Mouse (Mus musculus): Measurements from ENCODE around the gene Bfsp1.

Gene Bfsp1

DNA sequence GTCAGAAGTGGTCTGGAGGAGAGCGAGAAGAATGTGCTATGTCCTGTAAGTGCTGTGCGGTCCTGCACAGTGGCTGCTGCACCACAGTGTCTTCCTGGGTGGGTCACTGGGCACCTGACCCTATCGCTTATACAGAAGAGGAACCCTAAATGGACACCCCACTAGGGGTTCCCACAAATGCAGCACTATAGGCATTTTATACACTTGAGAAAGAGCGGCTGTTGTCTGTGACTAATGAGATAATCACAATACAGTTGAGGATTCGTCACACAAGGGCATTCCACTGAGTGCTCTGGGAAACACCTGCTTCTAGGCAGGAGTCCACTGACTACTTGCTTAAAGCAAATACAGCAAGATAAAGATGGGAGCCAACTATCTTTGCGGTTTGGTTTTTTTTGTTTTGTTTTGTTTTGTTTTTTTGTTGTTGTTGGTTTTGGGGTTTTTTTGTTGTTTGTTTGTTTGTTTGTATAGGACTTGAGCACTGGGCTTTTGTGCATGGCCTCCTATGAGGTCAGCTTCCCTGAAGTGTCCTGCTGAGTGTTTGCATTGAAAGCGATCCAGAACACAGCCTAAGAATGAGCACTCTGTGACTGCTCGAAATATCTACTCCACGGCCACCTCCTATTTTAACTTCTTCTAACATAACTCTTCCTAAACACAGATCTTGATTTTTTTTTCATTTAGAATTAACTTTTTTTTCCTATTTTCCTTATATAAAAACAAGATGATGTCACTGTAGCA, 55.9 kb downstream of the Bfsp1 start:
- Histone ChIP-seq H3K36me3 (ENCODE audit: insufficient read depth, low read length) (no peaks in the 10 kb centered on the region), H3K4me1 (replicated peaks; ENCODE audit: low read depth, low read length) (peaks cover 12% of the 10 kb centered on the region), H3K9me3 (ENCODE audit: low read length) (0 out of 2 replicates have a peak, but pooled peaks cover 8% of the 10 kb centered on the region), H3K27me3 (ENCODE audit: insufficient read depth, low read length) (peaks cover 3% of the 10 kb centered on the region; the same call in 1 of the 2 replicates), H3K4me3 (replicated peaks; ENCODE audit: low read length) (no peak overlapping the region)
- no peak for TF ChIP-seq POU5F1 (IDR thresholded peaks at IDR 0.05; ENCODE audit: borderline replicate concordance, low read length)
- TF ChIP-seq CTCF (conservative IDR thresholded peaks at IDR 0.05; ENCODE audit: low read length), result no peak
- TF ChIP-seq NANOG (IDR thresholded peaks at IDR 0.05; ENCODE audit: borderline replicate concordance, low read length), result no peak

DNA sequence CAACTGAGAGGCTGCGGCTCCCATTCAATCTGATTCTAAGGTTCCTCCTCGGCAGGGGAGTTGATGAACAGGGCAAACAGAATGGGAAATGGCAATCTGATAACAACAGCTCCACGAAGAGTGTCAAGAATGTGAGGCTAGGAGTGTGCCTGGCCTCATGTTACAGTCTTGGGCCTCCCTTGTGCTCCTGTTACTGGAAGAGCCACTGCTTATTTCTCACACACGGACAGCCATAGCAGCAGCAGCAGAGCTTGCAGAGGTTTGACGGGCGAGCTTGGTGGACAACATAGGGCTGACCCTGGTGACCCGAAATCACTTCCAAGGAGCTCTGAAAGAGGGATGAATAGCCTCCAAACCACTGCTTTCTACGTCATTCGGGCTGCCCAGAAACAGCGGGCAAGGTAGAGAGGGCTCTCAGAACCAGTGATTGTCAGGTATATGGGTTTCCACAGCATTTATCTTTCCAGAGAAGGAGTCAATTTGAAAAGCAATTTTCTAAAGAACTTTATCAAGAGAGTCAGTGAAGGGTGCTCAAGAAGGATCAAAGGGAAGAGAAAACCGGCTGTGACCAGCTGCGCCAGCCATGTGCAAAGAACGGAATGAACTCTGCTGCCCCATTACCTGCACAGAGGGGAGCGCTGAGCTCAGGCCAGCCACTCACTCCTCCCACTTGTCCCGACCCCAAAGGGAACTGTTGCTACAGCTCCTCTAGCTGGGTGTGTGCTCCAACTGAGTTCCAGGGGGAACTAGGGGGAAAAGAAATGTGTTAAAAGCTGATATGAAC, 56.6 kb downstream of the Bfsp1 start:
- Histone ChIP-seq H3K36me3 (ENCODE audit: insufficient read depth, low read length) (no peaks in the 10 kb centered on the region), H3K9me3 (ENCODE audit: low read length) (0 out of 2 replicates have a peak, but pooled peaks cover 8% of the 10 kb centered on the region), H3K4me3 (replicated peaks; ENCODE audit: low read length) (no peak overlapping the region), H3K27me3 (ENCODE audit: insufficient read depth, low read length) (peaks cover 3% of the 10 kb centered on the region; the same call in 1 of the 2 replicates), H3K4me1 (replicated peaks; ENCODE audit: low read depth, low read length) (peaks cover 12% of the 10 kb centered on the region)
- TF ChIP-seq NANOG (IDR thresholded peaks at IDR 0.05; ENCODE audit: borderline replicate concordance, low read length) (no peak), POU5F1 (IDR thresholded peaks at IDR 0.05; ENCODE audit: borderline replicate concordance, low read length) (no peak), CTCF (conservative IDR thresholded peaks at IDR 0.05; ENCODE audit: low read length) (no peak)

DNA sequence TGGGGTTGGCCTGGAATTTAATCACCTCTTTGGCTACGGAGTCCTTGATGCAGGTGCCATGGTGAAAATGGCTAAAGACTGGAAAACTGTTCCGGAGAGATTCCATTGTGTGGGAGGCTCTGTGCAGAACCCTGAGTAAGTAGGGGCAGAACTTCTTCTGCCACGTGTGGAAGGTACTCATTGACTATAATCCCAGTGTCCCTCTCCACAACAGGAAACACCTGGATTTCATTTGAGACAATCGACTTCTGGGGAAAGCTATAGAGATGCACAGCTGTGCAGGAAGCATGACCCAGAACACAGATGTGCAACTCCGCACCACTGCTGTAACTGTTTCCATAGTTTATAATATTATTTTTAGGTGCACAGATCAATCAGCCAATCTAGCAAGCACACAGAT, 61.9 kb downstream of the Bfsp1 start:
- no peak overlapping the region for H3K4me3 ChIP-seq (replicated peaks; ENCODE audit: low read length)
- H3K4me1 ChIP-seq (replicated peaks; ENCODE audit: low read depth, low read length), result peaks cover 1% of the 10 kb centered on the region; the same call in 1 of the 2 replicates
- H3K9me3 ChIP-seq (ENCODE audit: low read length), result 0 out of 2 replicates have a peak, but pooled peaks cover 8% of the 10 kb centered on the region
- H3K27me3 ChIP-seq (ENCODE audit: insufficient read depth, low read length), result peaks cover 2% of the 10 kb centered on the region; the same call in 1 of the 2 replicates
- no peaks in the 10 kb centered on the region for H3K36me3 ChIP-seq (ENCODE audit: insufficient read depth, low read length)
- no peak for TF ChIP-seq NANOG (IDR thresholded peaks at IDR 0.05; ENCODE audit: borderline replicate concordance, low read length)
- TF ChIP-seq CTCF (conservative IDR thresholded peaks at IDR 0.05; ENCODE audit: low read length), result no peak
- TF ChIP-seq POU5F1 (IDR thresholded peaks at IDR 0.05; ENCODE audit: borderline replicate concordance, low read length), result no peak

DNA sequence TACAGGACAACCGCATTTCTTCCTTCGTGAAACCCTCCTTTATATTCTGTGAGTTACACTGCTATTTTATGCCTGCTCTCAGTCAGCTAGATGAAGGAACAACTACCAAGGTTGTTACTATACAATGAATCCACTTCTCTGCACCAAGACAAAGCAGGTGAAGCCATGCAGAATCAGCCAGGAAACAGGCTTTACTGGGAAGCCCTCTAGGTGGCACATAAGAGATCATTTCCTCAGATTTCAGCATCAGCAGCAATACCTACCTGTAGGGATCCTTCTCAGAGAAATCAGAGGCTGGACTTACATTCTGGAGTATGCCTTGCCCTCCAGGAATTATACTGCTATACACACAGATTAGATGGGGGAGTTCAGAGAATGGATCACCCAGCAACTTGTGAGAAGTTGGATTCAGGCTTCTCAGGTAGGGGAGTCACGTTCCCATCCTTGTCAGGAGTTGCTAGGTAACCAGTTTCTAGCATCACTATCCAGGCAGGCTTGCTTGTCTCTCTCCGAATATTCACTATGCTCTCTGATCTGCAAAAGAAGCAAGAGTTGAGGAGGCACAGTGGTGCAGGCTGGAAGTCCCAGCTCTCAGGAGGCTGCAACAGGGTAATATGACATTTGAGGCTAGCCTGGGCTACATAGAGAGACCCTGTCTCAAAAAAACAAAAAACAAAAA, 66.5 kb downstream of the Bfsp1 start:
- TF ChIP-seq CTCF (conservative IDR thresholded peaks at IDR 0.05; ENCODE audit: low read length), result no peak
- TF ChIP-seq NANOG (IDR thresholded peaks at IDR 0.05; ENCODE audit: borderline replicate concordance, low read length), result no peak
- no peak for TF ChIP-seq POU5F1 (IDR thresholded peaks at IDR 0.05; ENCODE audit: borderline replicate concordance, low read length)
- H3K36me3 ChIP-seq (ENCODE audit: insufficient read depth, low read length), result no peaks in the 10 kb centered on the region
- no peaks in the 10 kb centered on the region; the same call in 1 of the 2 replicates for H3K27me3 ChIP-seq (ENCODE audit: insufficient read depth, low read length)
- no peak overlapping the region for H3K4me3 ChIP-seq (replicated peaks; ENCODE audit: low read length)
- no peaks in the 10 kb centered on the region for H3K4me1 ChIP-seq (replicated peaks; ENCODE audit: low read depth, low read length)
- no peaks in the 10 kb centered on the region for H3K9me3 ChIP-seq (ENCODE audit: low read length)

DNA sequence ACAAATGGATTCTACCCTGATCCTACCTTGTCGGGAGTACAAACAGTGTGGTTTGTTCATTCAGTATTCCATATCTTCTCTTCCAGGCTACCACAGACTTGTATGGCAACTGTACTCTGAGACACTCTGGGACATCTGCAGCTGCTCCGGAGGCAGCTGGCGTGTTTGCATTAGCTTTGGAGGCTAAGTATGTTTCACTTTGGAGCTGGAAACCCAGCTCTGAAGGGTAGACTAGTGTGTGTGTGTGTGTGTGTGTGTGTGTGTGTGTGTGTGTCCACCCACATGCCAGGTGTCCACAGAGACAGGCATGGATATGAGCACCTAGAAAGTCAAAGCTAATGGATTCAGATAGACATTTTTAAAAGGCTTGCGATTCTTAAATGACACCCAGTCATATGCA, 67.1 kb downstream of the Bfsp1 start:
- Histone ChIP-seq H3K9me3 (ENCODE audit: low read length) (no peaks in the 10 kb centered on the region), H3K36me3 (ENCODE audit: insufficient read depth, low read length) (no peaks in the 10 kb centered on the region), H3K4me3 (replicated peaks; ENCODE audit: low read length) (no peak overlapping the region), H3K27me3 (ENCODE audit: insufficient read depth, low read length) (no peaks in the 10 kb centered on the region; the same call in 1 of the 2 replicates), H3K4me1 (replicated peaks; ENCODE audit: low read depth, low read length) (no peaks in the 10 kb centered on the region)
- no peak for TF ChIP-seq POU5F1 (IDR thresholded peaks at IDR 0.05; ENCODE audit: borderline replicate concordance, low read length)
- no peak for TF ChIP-seq NANOG (IDR thresholded peaks at IDR 0.05; ENCODE audit: borderline replicate concordance, low read length)
- no peak for TF ChIP-seq CTCF (conservative IDR thresholded peaks at IDR 0.05; ENCODE audit: low read length)

DNA sequence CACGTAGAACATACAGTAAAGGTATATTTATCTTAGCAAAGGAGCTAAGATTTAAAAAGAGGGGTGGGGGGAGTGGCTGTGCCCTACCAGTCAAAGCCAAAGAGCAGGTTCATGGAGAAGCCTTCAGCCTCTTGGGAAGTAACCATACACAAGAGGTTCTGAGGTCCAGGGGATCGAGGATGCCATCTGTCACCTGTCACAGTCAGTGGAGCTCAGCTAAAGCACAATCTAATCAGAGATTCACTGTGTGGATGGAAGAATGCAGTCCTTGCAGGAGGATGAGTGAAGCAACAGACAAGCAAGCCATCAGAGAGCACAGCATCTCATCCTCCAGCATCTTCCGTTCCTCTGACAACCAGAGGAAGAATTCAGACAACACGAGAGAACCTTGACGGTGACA, 73.1 kb downstream of the Bfsp1 start:
- Histone ChIP-seq H3K27me3 (ENCODE audit: insufficient read depth, low read length) (no peaks in the 10 kb centered on the region; the same call in 1 of the 2 replicates), H3K36me3 (ENCODE audit: insufficient read depth, low read length) (no peaks in the 10 kb centered on the region), H3K9me3 (ENCODE audit: low read length) (peaks cover 11% of the 10 kb centered on the region; the same call in 1 of the 2 replicates), H3K4me1 (replicated peaks; ENCODE audit: low read depth, low read length) (no peaks in the 10 kb centered on the region), H3K4me3 (replicated peaks; ENCODE audit: low read length) (no peak overlapping the region)
- TF ChIP-seq NANOG (IDR thresholded peaks at IDR 0.05; ENCODE audit: borderline replicate concordance, low read length), result no peak
- no peak for TF ChIP-seq POU5F1 (IDR thresholded peaks at IDR 0.05; ENCODE audit: borderline replicate concordance, low read length)
- no peak for TF ChIP-seq CTCF (conservative IDR thresholded peaks at IDR 0.05; ENCODE audit: low read length)

DNA sequence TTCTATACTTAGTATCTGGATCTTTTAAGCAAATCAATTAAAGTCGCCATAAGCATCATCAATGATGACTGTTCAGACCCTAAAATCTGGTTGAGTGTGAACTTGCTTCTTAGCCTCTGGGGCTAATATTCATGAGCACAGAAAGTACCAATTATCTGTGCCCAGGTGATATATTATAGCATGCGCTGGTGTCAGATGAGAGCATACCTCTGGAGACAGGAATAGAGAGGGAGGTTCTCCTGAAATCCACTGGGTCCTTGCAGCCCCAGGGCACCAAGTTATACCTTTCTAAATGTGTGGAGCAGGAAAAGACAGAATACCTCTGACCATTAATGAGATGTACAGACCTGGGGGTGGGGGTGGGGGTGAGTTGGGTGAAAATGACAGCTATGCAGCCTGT, 82.7 kb downstream of the Bfsp1 start:
- Histone ChIP-seq H3K36me3 (ENCODE audit: insufficient read depth, low read length) (no peaks in the 10 kb centered on the region), H3K4me1 (replicated peaks; ENCODE audit: low read depth, low read length) (no peaks in the 10 kb centered on the region), H3K27me3 (ENCODE audit: insufficient read depth, low read length) (no peaks in the 10 kb centered on the region), H3K4me3 (replicated peaks; ENCODE audit: low read length) (no peak overlapping the region), H3K9me3 (ENCODE audit: low read length) (no peaks in the 10 kb centered on the region)
- TF ChIP-seq POU5F1 (IDR thresholded peaks at IDR 0.05; ENCODE audit: borderline replicate concordance, low read length), result no peak
- no peak for TF ChIP-seq NANOG (IDR thresholded peaks at IDR 0.05; ENCODE audit: borderline replicate concordance, low read length)
- TF ChIP-seq CTCF (conservative IDR thresholded peaks at IDR 0.05; ENCODE audit: low read length), result no peak
